Mouse (Mus musculus) adrenal gland, adult 2 months (tissue): ENCODE measurements around the gene Nosip. TPM values are rescaled to one million over a fixed set of nuclear protein-coding genes. Genes with fewer than 3 reads are reported as not detected.

Experiments used
- DNase-seq: peaks from one replicate; pipeline ENCODE4 v3.0.0; 2021
- polyA plus RNA-seq: library from polyadenylated mRNA; depleted of rRNA; stranded (reverse); fragments of >200 nt; gene quantifications from 2 replicates; pipeline ENCODE4 v1.2.3, GENCODE M21; 2012
- total RNA-seq, 2 experiments: library from RNA; stranded (reverse); gene quantifications; 2 replicates each; pipeline ENCODE4 v1.2.3; 2021

Gene Nosip
- total and polyA plus RNA-seq, 3 experiments, result 40.2 to 89.9 (median 58.1) TPM

DNA sequence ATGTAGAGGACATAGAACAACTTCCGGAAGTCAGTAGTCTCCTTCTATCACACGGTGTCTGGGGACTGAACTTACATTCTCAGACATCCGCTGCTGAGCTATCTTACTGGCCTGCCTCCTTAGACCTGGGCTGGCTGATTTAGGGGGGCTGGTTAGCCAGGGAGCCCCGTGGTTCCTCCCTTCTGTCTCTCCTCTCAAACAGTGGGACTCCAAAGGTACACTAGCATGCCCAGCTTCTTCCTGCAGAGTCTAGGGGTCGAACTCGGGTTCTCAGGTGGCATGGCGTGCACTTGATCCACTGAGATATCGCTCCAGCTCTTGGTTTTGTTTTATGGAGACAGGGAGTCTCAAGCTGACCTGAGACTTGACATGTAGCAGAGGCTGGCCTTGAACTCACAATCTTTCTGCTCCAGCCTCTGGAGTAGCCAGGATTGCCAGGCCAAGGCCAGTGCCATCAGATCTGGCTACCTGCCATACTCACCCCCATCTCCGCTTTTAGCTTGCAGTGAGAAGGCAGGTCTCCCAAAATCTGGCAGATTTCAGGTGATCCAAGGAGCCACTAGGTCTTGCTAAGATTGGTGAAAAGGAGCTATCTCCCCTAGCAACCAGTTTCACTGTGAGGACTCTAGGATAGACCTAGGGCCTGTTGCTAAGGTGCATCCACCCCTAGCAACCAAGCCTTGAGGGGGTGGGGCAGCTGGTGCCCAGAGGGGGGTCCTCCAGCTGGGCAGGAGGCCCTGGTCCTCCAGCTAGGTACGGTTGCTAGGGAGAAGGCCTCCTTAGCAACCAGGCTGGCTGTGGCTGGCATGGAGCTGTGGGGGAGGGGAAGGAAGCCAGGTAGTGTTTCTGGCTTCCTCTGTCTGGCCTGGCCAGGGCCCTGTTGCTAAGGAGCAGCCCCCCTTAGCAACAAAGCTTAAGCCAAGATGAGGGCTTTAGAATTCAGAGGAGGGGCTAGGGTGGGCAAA lies 3.3 kb upstream of the Nosip start:
- DNase-seq, result no peak

DNA sequence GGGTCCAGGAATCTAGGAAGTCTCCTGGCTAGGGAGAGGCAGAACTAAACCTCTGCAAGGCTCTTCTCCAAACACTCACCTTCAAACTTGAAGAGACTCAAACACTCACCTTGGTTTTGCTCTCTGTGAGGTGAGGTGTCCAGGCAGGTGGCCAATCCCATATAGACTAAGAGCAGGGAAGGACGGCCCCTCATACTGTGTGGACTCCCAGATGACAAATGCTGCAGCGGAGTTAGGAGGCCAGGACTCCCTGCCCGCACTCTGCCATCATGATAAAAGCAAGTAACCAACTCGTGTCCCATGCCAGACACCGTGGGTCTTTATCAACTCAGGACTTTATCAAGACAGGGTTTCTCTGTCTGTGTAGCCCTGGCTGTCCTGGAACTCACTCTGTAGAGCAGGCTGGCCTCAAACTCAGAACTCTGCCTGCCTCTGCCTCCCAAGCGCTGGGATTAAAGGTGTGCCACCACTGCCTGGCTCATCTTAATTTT lies 1.6 kb upstream of the Nosip start:
- no peak for DNase-seq

- no peak for DNase-seq
Observed at GRCm38 (mm10) chr7:45061532-45062075, 625 bp upstream of the Nosip start.

- no peak for DNase-seq
Observed at GRCm38 (mm10) chr7:45067190-45067999, 5.2 kb downstream of the Nosip start.

DNA sequence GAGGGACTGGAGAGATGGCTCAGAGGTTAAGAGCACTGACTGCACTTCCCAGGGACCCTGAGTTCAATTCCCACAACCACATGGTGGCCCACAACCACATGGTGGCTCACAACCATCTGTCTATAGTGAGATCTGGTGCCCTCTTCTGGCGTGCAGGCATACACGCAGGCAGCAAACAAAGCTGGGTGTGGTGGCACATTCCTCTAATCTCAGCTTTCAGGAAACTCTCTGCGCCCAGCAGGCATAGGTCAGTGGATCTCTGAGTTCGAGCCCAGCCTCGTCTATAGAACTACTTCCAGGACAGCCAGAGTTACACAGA lies 5.7 kb downstream of the Nosip start:
- peak; percentile 63 for DNase-seq

DNA sequence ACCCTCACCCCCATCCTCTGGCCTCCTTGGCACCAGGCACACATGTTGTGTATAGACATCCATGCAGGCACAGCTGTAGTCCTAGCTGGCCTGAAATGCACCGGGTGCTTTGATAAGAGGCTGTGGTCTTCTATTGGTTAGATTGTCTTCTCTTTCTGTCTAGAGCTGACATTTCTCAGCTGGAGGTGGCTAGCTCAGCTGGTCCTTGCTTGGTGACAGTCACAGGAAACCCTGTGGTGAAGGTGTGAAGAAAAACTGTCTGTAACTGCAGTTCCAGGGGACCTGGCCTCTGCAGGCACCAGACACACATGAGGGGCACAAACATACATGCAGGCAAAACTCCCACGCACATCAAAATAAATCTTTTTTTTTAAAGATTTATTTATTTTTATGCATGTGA lies 7.4 kb downstream of the Nosip start:
- DNase-seq, result no peak

DNA sequence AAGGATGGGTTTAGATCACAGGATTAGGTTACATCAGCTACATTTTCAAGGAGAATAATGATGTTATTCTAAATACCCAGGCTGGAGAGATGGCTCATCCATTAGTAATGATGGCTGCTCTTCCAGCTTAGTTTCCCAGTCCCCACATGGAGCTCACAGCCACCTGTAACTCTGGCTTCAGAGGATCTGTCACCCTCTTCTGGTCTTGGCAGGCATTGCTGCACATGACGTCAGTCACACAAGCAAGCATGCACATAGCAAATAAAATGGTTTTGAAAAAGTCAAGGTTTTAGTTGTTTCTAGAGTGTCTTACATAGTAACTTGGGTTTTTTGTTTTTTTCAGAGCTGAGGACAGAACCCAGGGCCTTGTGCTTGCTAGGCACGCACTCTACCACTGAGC lies 10.0 kb downstream of the Nosip start:
- peak; percentile 71 for DNase-seq

DNA sequence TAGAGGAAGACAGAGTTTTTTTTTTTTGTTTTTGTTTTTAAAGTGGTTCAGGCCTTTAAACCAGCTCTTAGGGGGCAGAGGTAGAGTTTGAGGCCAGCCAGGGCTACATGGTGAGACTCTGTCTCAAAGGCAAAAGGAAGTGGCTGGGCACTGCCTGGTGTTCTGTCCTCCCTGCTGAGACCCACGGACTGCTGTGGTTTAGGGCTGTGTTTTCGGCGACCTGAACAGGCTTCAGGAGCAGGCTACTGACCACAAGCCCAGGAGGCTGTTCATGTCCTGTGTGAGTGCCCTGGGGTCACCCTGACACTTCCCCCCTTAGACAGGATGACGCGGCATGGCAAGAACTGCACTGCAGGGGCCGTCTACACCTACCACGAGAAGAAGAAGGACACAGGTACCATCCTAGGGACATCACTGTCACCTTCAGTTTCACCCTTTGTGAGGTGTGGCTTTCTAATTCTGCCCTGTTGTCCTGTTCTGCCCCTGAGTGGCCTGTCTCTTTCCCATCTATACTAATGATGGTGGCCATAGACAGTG lies 11.0 kb downstream of the Nosip start:
- DNase-seq, result no peak

GRCm38 (mm10) chr7:45073949-45074348 lies 11.7 kb downstream of the Nosip start:
- DNase-seq, result no peak

GRCm38 (mm10) chr7:45075405-45075804 lies 13.2 kb downstream of the Nosip start:
- DNase-seq, result peak; percentile 82

GRCm38 (mm10) chr7:45076501-45076900 lies 14.3 kb downstream of the Nosip start:
- no peak for DNase-seq

- no peak for DNase-seq
Observed at GRCm38 (mm10) chr7:45077322-45077721, 15.1 kb downstream of the Nosip start.

- DNase-seq, result no peak
Observed at GRCm38 (mm10) chr7:45077829-45078228, 15.6 kb downstream of the Nosip start.

DNA sequence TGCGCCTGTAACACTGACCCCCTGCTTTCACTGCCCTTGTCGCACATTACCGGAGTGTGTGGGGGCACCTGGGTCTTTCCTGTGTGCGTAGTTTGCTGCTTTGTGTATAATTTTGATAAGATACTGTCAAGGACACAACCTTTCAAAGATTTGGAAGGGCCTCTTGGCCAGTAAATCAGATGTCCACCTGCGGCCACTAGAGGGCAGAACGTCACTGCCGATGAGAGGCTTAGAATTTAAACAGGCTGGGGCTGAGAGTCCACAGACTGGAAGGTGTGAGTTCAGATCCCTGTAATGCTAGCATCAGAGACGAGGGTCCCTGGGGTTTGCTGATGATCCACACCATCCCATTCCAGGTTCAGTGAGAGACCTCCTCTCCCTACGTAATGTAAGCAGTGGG lies 16.3 kb downstream of the Nosip start:
- DNase-seq, result peak; percentile 85

DNA sequence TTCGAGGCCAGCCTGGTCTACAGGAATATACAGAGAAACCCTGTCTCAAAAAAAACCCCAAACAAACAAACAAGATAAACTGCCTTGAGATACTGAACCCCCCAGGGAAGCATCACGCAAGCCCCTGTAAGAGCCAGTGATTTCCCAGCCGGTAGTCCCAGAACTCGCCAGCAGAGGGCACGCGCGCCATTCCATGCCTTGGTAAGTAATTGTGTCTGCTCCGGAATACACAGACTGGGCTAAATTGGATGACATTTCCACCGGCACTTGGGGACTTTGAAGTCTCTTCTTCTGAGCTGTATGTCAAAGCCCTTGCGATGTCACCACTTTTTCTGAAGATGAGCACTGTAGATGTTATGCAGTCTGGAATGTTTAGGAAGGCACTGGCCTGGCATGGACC lies 17.6 kb downstream of the Nosip start:
- peak; percentile 90 for DNase-seq

DNA sequence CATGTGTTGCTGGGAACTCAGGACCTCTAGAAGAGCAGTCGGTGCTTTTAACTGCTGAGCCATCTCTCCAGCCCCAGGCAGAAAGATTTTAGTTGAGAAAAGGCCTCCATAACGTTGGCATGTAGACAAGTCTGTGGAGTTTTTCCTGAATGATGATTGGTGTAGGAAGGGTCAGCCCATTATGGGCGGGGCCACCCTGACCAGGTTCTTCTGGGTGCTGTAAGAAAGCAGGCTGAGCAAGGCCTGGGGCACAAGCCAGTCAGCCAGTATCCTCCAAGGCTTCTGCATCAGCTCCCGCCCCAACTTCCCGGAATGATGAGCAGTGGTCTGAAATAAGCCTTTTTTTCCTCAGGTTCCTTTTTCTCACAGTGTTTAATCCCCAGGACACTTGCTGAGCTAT lies 18.8 kb downstream of the Nosip start:
- DNase-seq, result no peak

GRCm38 (mm10) chr7:45082401-45083299 lies 20.4 kb downstream of the Nosip start:
- DNase-seq, result no peak

DNA sequence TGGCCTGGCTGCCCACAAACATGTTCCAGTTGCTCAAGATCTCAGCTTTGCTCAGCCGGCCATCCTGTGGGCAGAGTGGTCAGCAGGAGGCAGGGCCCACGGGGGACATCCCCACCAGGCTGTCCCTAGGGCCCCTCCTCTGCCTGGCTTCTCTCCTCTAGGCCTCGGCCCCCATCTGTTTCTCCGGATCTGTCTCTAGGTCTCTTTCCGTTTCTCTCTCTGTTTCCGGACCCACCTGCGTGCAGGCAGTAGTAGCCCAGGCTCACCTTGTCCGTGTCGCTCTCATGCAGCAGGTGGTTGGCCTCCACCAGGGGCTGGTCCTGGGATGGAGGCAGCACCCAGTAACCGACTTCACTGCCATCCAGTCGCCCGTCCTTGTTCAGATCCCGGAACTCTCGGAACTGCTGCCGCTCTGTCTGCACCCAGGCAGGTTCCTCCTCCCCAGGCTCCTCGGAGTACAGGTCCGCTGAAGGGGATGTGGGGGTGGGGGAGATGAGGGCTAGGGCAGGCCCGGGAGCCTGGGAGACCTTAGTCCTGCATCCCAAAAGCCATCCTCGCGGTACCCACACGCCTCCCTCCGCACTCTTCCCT lies 21.2 kb downstream of the Nosip start:
- DNase-seq, result no peak

GRCm38 (mm10) chr7:45086084-45086483 lies 23.9 kb downstream of the Nosip start:
- DNase-seq, result no peak

DNA sequence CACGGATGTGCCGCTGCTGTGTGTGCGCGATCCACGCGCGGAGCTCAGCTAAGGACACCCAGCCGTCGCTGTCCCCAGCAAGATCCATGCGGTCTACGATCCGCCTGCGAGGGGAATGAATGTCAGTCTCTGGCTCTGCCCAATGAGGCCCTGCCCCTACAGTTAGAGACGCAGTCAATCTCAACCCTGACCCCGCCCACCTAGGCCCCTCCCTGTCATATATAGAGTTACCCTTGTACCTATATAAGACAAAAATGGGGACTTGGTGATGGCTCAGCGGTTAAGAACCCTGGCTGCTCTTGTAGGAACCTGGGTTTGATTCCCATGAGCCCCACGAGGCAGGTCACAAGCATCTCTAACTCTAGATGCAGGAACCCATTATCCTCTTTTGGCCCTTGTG lies 26.4 kb downstream of the Nosip start:
- no peak for DNase-seq
